Mouse (Mus musculus) ovary, postnatal 36 days (tissue): Measurements from ENCODE around the gene Pibf1.
A peak's percentile ranks its signal among the peaks of the same experiment; 100 is the strongest.

Experiments
- DNase-seq: peaks from one replicate; pipeline ENCODE4 v3.0.0; 2022; ENCODE audit warnings: low spot score, mixed read lengths

Pibf1 gene

GRCm38 (mm10) chr14:99266749-99267148, 167.5 kb downstream of the Pibf1 start:
- no peak for DNase-seq

- DNase-seq = no peak
These were observed 174.8 kb downstream of the Pibf1 start for GRCm38 (mm10) chr14:99274056-99274455.

- no peak for DNase-seq
These were observed 176.6 kb downstream of the Pibf1 start for GRCm38 (mm10) chr14:99275827-99276226.

GRCm38 (mm10) chr14:99278312-99278711, 179.1 kb downstream of the Pibf1 start:
- no peak for DNase-seq

GRCm38 (mm10) chr14:99278763-99279486, 179.7 kb downstream of the Pibf1 start:
- no peak for DNase-seq

- DNase-seq = no peak
These were observed 181.2 kb downstream of the Pibf1 start for GRCm38 (mm10) chr14:99280399-99280798.

GRCm38 (mm10) chr14:99280825-99281433, 181.7 kb downstream of the Pibf1 start:
- no peak for DNase-seq

GRCm38 (mm10) chr14:99285486-99285885, 186.3 kb downstream of the Pibf1 start:
- DNase-seq = no peak

GRCm38 (mm10) chr14:99292176-99292575, 193.0 kb downstream of the Pibf1 start:
- DNase-seq = no peak

GRCm38 (mm10) chr14:99294424-99294823, 195.2 kb downstream of the Pibf1 start:
- no peak for DNase-seq

GRCm38 (mm10) chr14:99295606-99296341, 196.6 kb downstream of the Pibf1 start:
- no peak for DNase-seq

GRCm38 (mm10) chr14:99298385-99299021, 199.3 kb downstream of the Pibf1 start, which contains the start of gene Klf5:
Gene Klf5 (plus strand): TSS chr14:99298691.
- peak; percentile 93 for DNase-seq

GRCm38 (mm10) chr14:99299022-99299481, 199.8 kb downstream of the Pibf1 start:
- peak; percentile 69 for DNase-seq

GRCm38 (mm10) chr14:99299701-99300191, 200.5 kb downstream of the Pibf1 start:
- DNase-seq = no peak

GRCm38 (mm10) chr14:99301472-99301871, 202.2 kb downstream of the Pibf1 start:
- no peak for DNase-seq
